Mouse (Mus musculus) left cerebral cortex, postnatal 10 days (tissue): Measurements from ENCODE around the gene Fbn1. TPM values are rescaled to one million over a fixed set of nuclear protein-coding genes. Genes with fewer than 3 reads are reported as not detected.
A peak's percentile ranks its signal among the peaks of the same experiment; 100 is the strongest.

Source experiments
- DNase-seq, 2 experiments: peaks; one replicate each; pipeline ENCODE4 v3.0.0; 2021 to 2022; ENCODE audit warnings: low spot score in 2 of 2, mixed read lengths in 1 of 2; ENCODE audit errors: extremely low spot score in 1 of 2
- intact Hi-C: fragments of 180-260 bp; cut with DNase I; formaldehyde crosslinking; loops from one replicate; pipeline ENCODE4 v1.15.1; 2025
- total RNA-seq, 2 experiments: library from RNA; stranded (reverse); gene quantifications; 2 replicates each; pipeline ENCODE4 v1.2.3; 2021

The Fbn1 gene
- total RNA-seq, 2 experiments from 2014 or later: 9.5 to 9.7 TPM

GRCm38 (mm10) chr2:125319651-125320050 is 188.1 kb downstream of the Fbn1 start:
- DNase-seq: no peak
- intact Hi-C loops: no loop called here

- no peak for DNase-seq
- intact Hi-C loops: no loop called here
These were observed 189.3 kb downstream of the Fbn1 start for GRCm38 (mm10) chr2:125318371-125319061.

GRCm38 (mm10) chr2:125315203-125315602 is 192.6 kb downstream of the Fbn1 start:
- intact Hi-C loops: no loop called here
- no peak for DNase-seq

GRCm38 (mm10) chr2:125314169-125314925 is 193.4 kb downstream of the Fbn1 start:
- intact Hi-C loops: no loop called here
- DNase-seq: no peak

- intact Hi-C loops: no loop called here
- DNase-seq: no peak
These were observed 198.1 kb downstream of the Fbn1 start for GRCm38 (mm10) chr2:125309710-125310109.

- intact Hi-C loops: no loop called here
- peak in 1 of 2 experiments; percentile 27 for DNase-seq
These were observed 202.1 kb downstream of the Fbn1 start for GRCm38 (mm10) chr2:125305671-125306070.

- DNase-seq: no peak
- intact Hi-C loops: no loop called here
These were observed 203.0 kb downstream of the Fbn1 start for GRCm38 (mm10) chr2:125304746-125305145.

GRCm38 (mm10) chr2:125303764-125304384 is 203.9 kb downstream of the Fbn1 start:
- intact Hi-C loops: no loop called here

GRCm38 (mm10) chr2:125302625-125302924 is 205.2 kb downstream of the Fbn1 start:
- DNase-seq: no peak
- intact Hi-C loops: no loop called here

More at GRCm38 (mm10) chr2:125303764-125304384, 203.9 kb downstream of the Fbn1 start:
- DNase-seq: no peak

GRCm38 (mm10) chr2:125301877-125302624 is 205.7 kb downstream of the Fbn1 start:
- intact Hi-C loops: no loop called here
- DNase-seq: peak in 1 of 2 experiments; percentile 34

GRCm38 (mm10) chr2:125298841-125299240 is 209.0 kb downstream of the Fbn1 start:
- intact Hi-C loops: no loop called here
- DNase-seq: no peak

GRCm38 (mm10) chr2:125295526-125295925 is 212.3 kb downstream of the Fbn1 start:
- no peak for DNase-seq
- intact Hi-C loops: no loop called here

- intact Hi-C loops: no loop called here
- no peak for DNase-seq
These were observed 213.8 kb downstream of the Fbn1 start for GRCm38 (mm10) chr2:125293969-125294491.

GRCm38 (mm10) chr2:125292616-125293015 is 215.2 kb downstream of the Fbn1 start:
- no peak for DNase-seq
- intact Hi-C loops: no loop called here

- no peak for DNase-seq
- intact Hi-C loops: no loop called here
These were observed 216.7 kb downstream of the Fbn1 start for GRCm38 (mm10) chr2:125291101-125291500.

- intact Hi-C loops: no loop called here
- no peak for DNase-seq
These were observed 217.4 kb downstream of the Fbn1 start for GRCm38 (mm10) chr2:125290197-125290965.

- DNase-seq: no peak
- intact Hi-C loops: no loop called here
These were observed 222.0 kb downstream of the Fbn1 start for GRCm38 (mm10) chr2:125285777-125286176.
